Mouse (Mus musculus) olfactory bulb, adult 2 months (tissue): ENCODE measurements around the gene Plcb2.

ENCODE experiments used
- CTCF ChIP-seq: fragments of 200-500 bp; IDR thresholded peaks from 2 replicates; pipeline ENCODE4 v1.5.1; 2012; ENCODE audit warnings: low read depth, mild to moderate bottlenecking, low read length, moderate library complexity; ENCODE audit not compliant: insufficient read depth
- POLR2A ChIP-seq: fragments of 200-500 bp; IDR thresholded peaks from 2 replicates; pipeline ENCODE4 v1.6.1; 2012; ENCODE audit warnings: mild to moderate bottlenecking, low read depth, low read length, moderate library complexity; ENCODE audit not compliant: insufficient read depth

DNA sequence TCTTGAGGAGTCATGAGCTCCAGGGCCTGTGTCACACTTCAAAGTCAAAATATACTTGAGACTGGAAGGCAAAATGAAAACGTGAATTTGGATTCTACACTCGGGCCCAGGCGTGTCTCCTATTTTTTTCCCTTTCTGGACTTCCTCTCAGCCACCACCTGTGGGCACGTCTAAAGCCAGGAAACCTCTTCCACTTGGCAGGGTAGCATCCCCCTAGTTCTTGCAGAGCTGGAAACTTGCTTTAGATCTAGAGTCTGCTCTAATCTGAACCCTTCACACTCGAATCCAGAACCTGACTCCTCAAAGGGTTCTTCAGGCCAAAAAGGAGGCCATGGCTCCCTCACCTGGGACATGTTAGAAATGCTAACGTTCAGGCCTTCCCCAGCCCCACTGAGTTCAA, 27.2 kb upstream of the Plcb2 start:
- no peak for TF ChIP-seq CTCF
- no peak for TF ChIP-seq POLR2A
